Mouse (Mus musculus): ENCODE measurements around the gene Cic. TPM values are rescaled to one million over a fixed set of nuclear protein-coding genes. Genes with fewer than 3 reads are reported as not detected.

Cic gene
- polyA plus RNA-seq (2012; rRNA removed) (155 and 206 TPM in 2 replicates), polyA plus RNA-seq (2014; fragmentation: Nextera tagmentation; extraction: Ambion mirVana) (48.9 and 58.1 TPM in 2 replicates)

DNA sequence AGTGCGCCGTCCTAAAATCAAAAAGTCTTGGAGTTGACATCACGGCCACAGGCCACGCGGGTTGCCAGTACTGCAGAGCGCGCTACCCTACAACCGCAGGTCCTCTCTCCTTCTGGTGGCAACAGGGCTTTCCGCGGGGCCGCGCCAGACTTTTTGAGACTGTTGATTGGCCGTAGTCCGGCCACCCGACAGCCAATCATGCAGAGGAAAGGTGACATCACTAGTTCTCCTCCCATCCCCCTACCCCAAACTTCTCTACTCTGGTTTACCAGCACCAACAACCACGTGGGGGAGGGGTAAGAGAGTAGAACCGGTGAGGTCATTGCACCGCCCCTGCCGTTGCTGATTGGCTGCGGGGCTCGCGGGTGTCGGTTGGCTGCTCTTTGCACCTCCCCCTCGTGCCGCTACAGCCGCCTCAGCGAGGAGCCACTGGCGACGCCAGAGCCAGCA lies at the start of gene Cic:
TSS of gene Cic (plus strand) at position 404 of the 450 bp plus-strand sequence.
- Histone ChIP-seq H3K36me3 (ENCODE audit: control insufficient read depth, insufficient read depth, low read length) (peaks cover 12% of the 10 kb centered on the region), H3K4me3 (replicated peaks; ENCODE audit: low read length) (peak within 1 kb of the TSS; percentile 79), H3K27me3 (ENCODE audit: control insufficient read depth, insufficient read depth, low read length) (no peaks in the 10 kb centered on the region), H3K4me1 (ENCODE audit: control insufficient read depth, insufficient read depth, low read length) (peaks cover 17% of the 10 kb centered on the region), H3K9ac (ENCODE audit: low read depth, low read length, severe bottlenecking) (peak within 1 kb of the TSS; percentile 72), H3K9me3 (ENCODE audit: control insufficient read depth, low read length) (no peaks in the 10 kb centered on the region), H3K27ac (replicated peaks; ENCODE audit: low read depth, low read length) (peak within 1 kb of the TSS; percentile 86), H3K4me2 (replicated peaks; ENCODE audit: low read depth, low read length, severe bottlenecking) (peak within 1 kb of the TSS; percentile 78)
- DNase-seq (ENCODE audit: low spot score) (peak; percentile 100), ATAC-seq (ENCODE audit: low FRiP score, low read depth) (peak; percentile 88)
- peak; percentile 26; the same call in 1 of the 2 replicates for TF ChIP-seq POLR2A (IDR thresholded peaks at IDR 0.05; ENCODE audit: borderline replicate concordance, extremely low read depth, insufficient read depth, insufficient read length)
- WGBS, result under 1% methylated on average over 29 of the region's 29 CpGs

GRCm38 (mm10) chr7:25218705-25219415 lies 48.6 kb upstream of the Cic start:
- peak overlapping the region; percentile 91 for H3K4me2 ChIP-seq (replicated peaks; ENCODE audit: low read depth, low read length, severe bottlenecking)
- H3K4me1 ChIP-seq (ENCODE audit: control insufficient read depth, insufficient read depth, low read length), result peaks cover 23% of the 10 kb centered on the region
- H3K9me3 ChIP-seq (ENCODE audit: control insufficient read depth, low read length), result no peaks in the 10 kb centered on the region
- peak overlapping the region; percentile 72 for H3K4me3 ChIP-seq (replicated peaks; ENCODE audit: low read length)
- DNase-seq (ENCODE audit: low spot score), result peak; percentile 75
- H3K36me3 ChIP-seq (ENCODE audit: control insufficient read depth, insufficient read depth, low read length), result peaks cover 19% of the 10 kb centered on the region
- no peaks in the 10 kb centered on the region for H3K27me3 ChIP-seq (ENCODE audit: control insufficient read depth, insufficient read depth, low read length)
- under 1% methylated on average over 43 of the region's 53 CpGs for WGBS
- H3K27ac ChIP-seq (replicated peaks; ENCODE audit: low read depth, low read length), result 0 out of 2 replicates have a peak overlapping the region, but pooled peaks have one; percentile 68
- peak overlapping the region; percentile 70 for H3K9ac ChIP-seq (ENCODE audit: low read depth, low read length, severe bottlenecking)
- TF ChIP-seq POLR2A (IDR thresholded peaks at IDR 0.05; ENCODE audit: borderline replicate concordance, extremely low read depth, insufficient read depth, insufficient read length), result no peak
- ATAC-seq (ENCODE audit: low FRiP score, low read depth), result 0 out of 2 replicates have a peak, but pooled peaks have one; percentile 10

- no peak for TF ChIP-seq POLR2A (IDR thresholded peaks at IDR 0.05; ENCODE audit: borderline replicate concordance, extremely low read depth, insufficient read depth, insufficient read length)
- Histone ChIP-seq H3K4me2 (replicated peaks; ENCODE audit: low read depth, low read length, severe bottlenecking) (peak overlapping the region; percentile 91), H3K27ac (replicated peaks; ENCODE audit: low read depth, low read length) (0 out of 2 replicates have a peak overlapping the region, but pooled peaks have one; percentile 61), H3K9ac (ENCODE audit: low read depth, low read length, severe bottlenecking) (peak overlapping the region; percentile 70), H3K4me1 (ENCODE audit: control insufficient read depth, insufficient read depth, low read length) (peaks cover 23% of the 10 kb centered on the region), H3K4me3 (replicated peaks; ENCODE audit: low read length) (peak overlapping the region; percentile 72), H3K27me3 (ENCODE audit: control insufficient read depth, insufficient read depth, low read length) (no peaks in the 10 kb centered on the region), H3K36me3 (ENCODE audit: control insufficient read depth, insufficient read depth, low read length) (peaks cover 24% of the 10 kb centered on the region), H3K9me3 (ENCODE audit: control insufficient read depth, low read length) (no peaks in the 10 kb centered on the region)
- DNase-seq (ENCODE audit: low spot score) (no peak), ATAC-seq (ENCODE audit: low FRiP score, low read depth) (0 out of 2 replicates have a peak, but pooled peaks have one; percentile 1)
- WGBS, result under 1% methylated on average over 16 of the region's 16 CpGs
Measured at GRCm38 (mm10) chr7:25219416-25219750, 48.1 kb upstream of the Cic start.

GRCm38 (mm10) chr7:25219756-25220456 lies 47.6 kb upstream of the Cic start:
- peak overlapping the region; percentile 61; the same call in 1 of the 2 replicates for H3K27ac ChIP-seq (replicated peaks; ENCODE audit: low read depth, low read length)
- WGBS, result 2% methylated on average over 31 of the region's 31 CpGs
- H3K27me3 ChIP-seq (ENCODE audit: control insufficient read depth, insufficient read depth, low read length), result no peaks in the 10 kb centered on the region
- no peaks in the 10 kb centered on the region for H3K9me3 ChIP-seq (ENCODE audit: control insufficient read depth, low read length)
- H3K4me3 ChIP-seq (replicated peaks; ENCODE audit: low read length), result peak overlapping the region; percentile 72
- H3K9ac ChIP-seq (ENCODE audit: low read depth, low read length, severe bottlenecking), result peak overlapping the region; percentile 70
- peak; percentile 80 for ATAC-seq (ENCODE audit: low FRiP score, low read depth)
- DNase-seq (ENCODE audit: low spot score), result peak; percentile 96
- peaks cover 28% of the 10 kb centered on the region for H3K36me3 ChIP-seq (ENCODE audit: control insufficient read depth, insufficient read depth, low read length)
- peak overlapping the region; percentile 91 for H3K4me2 ChIP-seq (replicated peaks; ENCODE audit: low read depth, low read length, severe bottlenecking)
- peaks cover 23% of the 10 kb centered on the region for H3K4me1 ChIP-seq (ENCODE audit: control insufficient read depth, insufficient read depth, low read length)
- no peak for TF ChIP-seq POLR2A (IDR thresholded peaks at IDR 0.05; ENCODE audit: borderline replicate concordance, extremely low read depth, insufficient read depth, insufficient read length)

- WGBS, result 7% methylated on average over 20 of the region's 20 CpGs
- peak within 1 kb of the TSS; percentile 71 for H3K9ac ChIP-seq (ENCODE audit: low read depth, low read length, severe bottlenecking)
- DNase-seq (ENCODE audit: low spot score) (no peak), ATAC-seq (ENCODE audit: low FRiP score, low read depth) (no peak)
- no peaks in the 10 kb centered on the region for H3K27me3 ChIP-seq (ENCODE audit: control insufficient read depth, insufficient read depth, low read length)
- H3K9me3 ChIP-seq (ENCODE audit: control insufficient read depth, low read length), result no peaks in the 10 kb centered on the region
- TF ChIP-seq POLR2A (IDR thresholded peaks at IDR 0.05; ENCODE audit: borderline replicate concordance, extremely low read depth, insufficient read depth, insufficient read length), result no peak
- peaks cover 28% of the 10 kb centered on the region for H3K36me3 ChIP-seq (ENCODE audit: control insufficient read depth, insufficient read depth, low read length)
- peak within 1 kb of the TSS; percentile 89 for H3K27ac ChIP-seq (replicated peaks; ENCODE audit: low read depth, low read length)
- peaks cover 23% of the 10 kb centered on the region for H3K4me1 ChIP-seq (ENCODE audit: control insufficient read depth, insufficient read depth, low read length)
- peak within 1 kb of the TSS; percentile 91 for H3K4me2 ChIP-seq (replicated peaks; ENCODE audit: low read depth, low read length, severe bottlenecking)
- H3K4me3 ChIP-seq (replicated peaks; ENCODE audit: low read length), result peak within 1 kb of the TSS; percentile 72
Measured at GRCm38 (mm10) chr7:25220457-25221101, 46.9 kb upstream of the Cic start, which contains the start of gene Dedd2. Dedd2 (minus strand) TSS chr7:25220615.

Data from limb, embryonic 14.5 days (tissue).